Mouse (Mus musculus): ENCODE measurements around the gene Gm20388.

DNA sequence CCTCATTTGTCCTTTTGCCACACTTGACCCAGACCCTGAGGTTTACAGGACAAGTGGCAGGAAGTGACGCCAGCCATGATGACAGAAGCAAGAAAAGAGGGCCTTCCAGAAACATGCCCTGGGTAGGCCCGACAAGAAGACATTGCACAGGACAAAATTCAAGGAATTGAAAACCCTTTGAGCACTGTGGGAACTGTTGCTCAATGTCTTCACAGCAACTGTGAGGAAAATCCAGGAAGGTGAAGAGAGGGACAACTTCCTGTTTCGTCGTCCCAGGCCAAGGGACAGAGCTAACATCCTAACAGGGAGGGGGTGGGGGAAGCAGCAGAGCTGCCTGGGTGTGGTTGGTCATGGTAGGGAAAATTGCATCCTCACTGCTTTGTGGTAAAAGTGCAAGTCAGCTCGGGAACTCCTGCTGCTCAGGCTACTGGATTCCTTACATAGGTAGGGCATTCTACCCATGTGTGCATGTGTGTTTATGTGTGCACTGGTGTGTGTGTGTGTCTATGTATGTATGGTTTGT lies 3839.6 kb downstream of the Gm20388 start:
- no peak for TF ChIP-seq CTCF (IDR thresholded peaks at IDR 0.05; ENCODE audit: insufficient read depth, low read depth, low read length)
- TF ChIP-seq POLR2A (IDR thresholded peaks at IDR 0.05; ENCODE audit: insufficient read depth, low read depth, low read length) = no peak

Data from olfactory bulb, adult 2 months (tissue).